Mouse (Mus musculus) heart, adult 9 months (tissue): ENCODE results near the gene Coro2b.
A peak's percentile ranks its signal among the peaks of the same experiment; 100 is the strongest.

Experiments
- DNase-seq, 2 experiments: peaks; one replicate each; pipeline ENCODE4 v3.0.0; 2022; ENCODE audit warnings: low spot score in 2 of 2

The Coro2b gene

GRCm38 (mm10) chr9:62536655-62537631 is at the start of gene Coro2b:
TSS of gene Coro2b (minus strand) at chr9:62537044.
- DNase-seq, result peak; percentile 78 to 82

GRCm38 (mm10) chr9:62577558-62577957 is 40.7 kb upstream of the Coro2b start:
- DNase-seq, result no peak

GRCm38 (mm10) chr9:62569121-62569520 is 32.3 kb upstream of the Coro2b start:
- peak; percentile 65 to 77 for DNase-seq

- no peak for DNase-seq
Measured at GRCm38 (mm10) chr9:62567818-62568217, 31.0 kb upstream of the Coro2b start.

- no peak for DNase-seq
Measured at GRCm38 (mm10) chr9:62562236-62562635, 25.4 kb upstream of the Coro2b start.

GRCm38 (mm10) chr9:62560432-62560831 is 23.6 kb upstream of the Coro2b start:
- DNase-seq, result no peak

GRCm38 (mm10) chr9:62560006-62560405 is 23.2 kb upstream of the Coro2b start:
- DNase-seq, result peak; percentile 89 to 92

GRCm38 (mm10) chr9:62559446-62559845 is 22.6 kb upstream of the Coro2b start:
- DNase-seq, result no peak

- DNase-seq, result no peak
Measured at GRCm38 (mm10) chr9:62558058-62558457, 21.2 kb upstream of the Coro2b start.

- no peak for DNase-seq
Measured at GRCm38 (mm10) chr9:62556748-62557147, 19.9 kb upstream of the Coro2b start.

- no peak for DNase-seq
Measured at GRCm38 (mm10) chr9:62555258-62555856, 18.5 kb upstream of the Coro2b start.

GRCm38 (mm10) chr9:62554606-62555005 is 17.8 kb upstream of the Coro2b start:
- DNase-seq, result no peak

GRCm38 (mm10) chr9:62553366-62553940 is 16.6 kb upstream of the Coro2b start:
- DNase-seq, result peak in 1 of 2 experiments; percentile 54

- DNase-seq, result no peak
Measured at GRCm38 (mm10) chr9:62551531-62551930, 14.7 kb upstream of the Coro2b start.

GRCm38 (mm10) chr9:62550661-62551093 is 13.8 kb upstream of the Coro2b start:
- DNase-seq, result no peak

GRCm38 (mm10) chr9:62549809-62550208 is 13.0 kb upstream of the Coro2b start:
- DNase-seq, result peak; percentile 55 to 88

- DNase-seq, result no peak
Measured at GRCm38 (mm10) chr9:62547476-62547875, 10.6 kb upstream of the Coro2b start.

GRCm38 (mm10) chr9:62544856-62545255 is 8.0 kb upstream of the Coro2b start:
- DNase-seq, result no peak

GRCm38 (mm10) chr9:62543878-62544277 is 7.0 kb upstream of the Coro2b start:
- no peak for DNase-seq

- DNase-seq, result no peak
Measured at GRCm38 (mm10) chr9:62541606-62542005, 4.8 kb upstream of the Coro2b start.

- no peak for DNase-seq
Measured at GRCm38 (mm10) chr9:62541182-62541581, 4.3 kb upstream of the Coro2b start.

GRCm38 (mm10) chr9:62540736-62541135 is 3.9 kb upstream of the Coro2b start:
- no peak for DNase-seq
